Mouse (Mus musculus) heart, postnatal 36 days (tissue): Measurements from ENCODE around the gene Borcs6. TPM values are rescaled to one million over a fixed set of nuclear protein-coding genes. Genes with fewer than 3 reads are reported as not detected.

ENCODE experiments used
- DNase-seq, 2 experiments: peaks; one replicate each; pipeline ENCODE4 v3.0.0; 2021 to 2022
- intact Hi-C: fragments of 180-260 bp; cut with DNase I; formaldehyde crosslinking; loops from one replicate; pipeline ENCODE4 v1.15.1; 2025
- total RNA-seq, 2 experiments: library from RNA; stranded (reverse); gene quantifications; 2 replicates each; pipeline ENCODE4 v1.2.3; 2021

Gene Borcs6
- total RNA-seq, 2 experiments from 2014 or later = 16.0 to 17.1 TPM

GRCm38 (mm10) chr11:69110319-69111046, 51.0 kb downstream of the Borcs6 start:
- peak; percentile 92 to 99 for DNase-seq
- intact Hi-C loops = loop anchor here (5.0 kb wide), 1 partner anchor 307 kb away; no protein-coding TSS in a partner anchor

Other genes starting within 250 kb of the Borcs6 start
- 10 to 100 TPM; 60.9 to 71.3 TPM for gene Ndel1, start 187.9 kb upstream of the Borcs6 start, total RNA-seq
- not detected for gene Rnf222, start 171.2 kb upstream of the Borcs6 start, total RNA-seq
- 100 to 1,000 TPM; 655 to 678 TPM for gene Rpl26, start 158.1 kb upstream of the Borcs6 start, total RNA-seq
- not detected for gene Odf4, start 132.6 kb upstream of the Borcs6 start, total RNA-seq
- gene Arhgef15, start 102.2 kb upstream of the Borcs6 start, total RNA-seq = 10 to 100 TPM; 25.6 to 32.5 TPM
- gene Slc25a35, start 91.6 kb upstream of the Borcs6 start, total RNA-seq = 1 to 10 TPM; 5.0 to 5.8 TPM
- gene Rangrf, start 84.5 kb upstream of the Borcs6 start, total RNA-seq = 10 to 100 TPM; 78.9 to 97.0 TPM
- 1 to 10 TPM; 5.8 to 8.3 TPM for gene Pfas, start 51.3 kb upstream of the Borcs6 start, total RNA-seq
- 10 to 100 TPM; 12.5 to 14.3 TPM for gene Ctc1, start 43.8 kb upstream of the Borcs6 start, total RNA-seq
- gene Aurkb, start 14.1 kb upstream of the Borcs6 start, total RNA-seq = 1 to 10 TPM in 1 of 2 experiments, under 1 TPM in 1; 0.72 to 1.2 TPM
- 1 to 10 TPM; 4.2 to 6.1 TPM for gene Tmem107, start 11.1 kb downstream of the Borcs6 start, total RNA-seq
- gene Vamp2, start 28.8 kb downstream of the Borcs6 start, total RNA-seq = 10 to 100 TPM; 50.5 to 72.7 TPM
- 10 to 100 TPM; 34.2 to 82.1 TPM for gene Per1, start 35.5 kb downstream of the Borcs6 start, total RNA-seq
- not detected for gene Hes7, start 60.7 kb downstream of the Borcs6 start, total RNA-seq
- under 1 TPM in 1 of 2 experiments, not detected in 1; 0.22 TPM for gene 9130213A22Rik, start 62.9 kb downstream of the Borcs6 start, total RNA-seq
- not detected for gene Aloxe3, start 66.2 kb downstream of the Borcs6 start, total RNA-seq
- gene Alox12b, start 97.3 kb downstream of the Borcs6 start, total RNA-seq = not detected
- 1 to 10 TPM; 1.4 to 2.1 TPM for gene Alox8, start 138.1 kb downstream of the Borcs6 start, total RNA-seq
- 1 to 10 TPM; 1.5 to 1.7 TPM for gene Gucy2e, start 177.3 kb downstream of the Borcs6 start, total RNA-seq